Mouse (Mus musculus) olfactory bulb, adult 2 months (tissue): ENCODE data around the gene Nup93.

Experiments
- CTCF ChIP-seq: fragments of 200-500 bp; IDR thresholded peaks from 2 replicates; pipeline ENCODE4 v1.5.1; 2012; ENCODE audit warnings: low read depth, mild to moderate bottlenecking, low read length, moderate library complexity; ENCODE audit not compliant: insufficient read depth
- POLR2A ChIP-seq: fragments of 200-500 bp; IDR thresholded peaks from 2 replicates; pipeline ENCODE4 v1.6.1; 2012; ENCODE audit warnings: mild to moderate bottlenecking, low read depth, low read length, moderate library complexity; ENCODE audit not compliant: insufficient read depth

DNA sequence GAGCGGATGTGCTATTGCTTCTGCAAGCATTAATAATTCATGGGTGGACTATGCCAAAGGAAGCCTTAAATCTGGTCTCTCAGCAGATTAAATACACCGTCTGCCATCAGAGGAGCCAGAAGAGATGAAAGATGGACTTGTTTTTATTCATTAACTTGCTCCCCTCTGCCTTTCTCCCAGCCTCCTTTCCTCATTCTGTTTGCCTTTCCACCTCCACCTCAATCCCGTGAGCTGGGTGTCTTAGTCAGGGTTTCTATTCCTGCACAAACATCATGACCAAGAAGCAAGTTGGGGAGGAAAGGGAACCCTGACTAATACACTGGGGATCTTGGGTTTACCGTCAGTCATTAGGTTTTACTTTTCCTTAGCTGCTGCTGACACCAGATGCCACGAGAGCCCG, 44.5 kb downstream of the Nup93 start:
- no peak for TF ChIP-seq CTCF
- TF ChIP-seq POLR2A = no peak
